Mouse (Mus musculus) cortical plate, adult 2 months (tissue): ENCODE measurements around the gene Ints6.

ENCODE experiments used
- CTCF ChIP-seq: fragments of 200-500 bp; IDR thresholded peaks from 2 replicates; pipeline ENCODE4 v1.5.1; 2011; ENCODE audit warnings: mild to moderate bottlenecking, control low read depth, low read length; ENCODE audit not compliant: insufficient read depth; ENCODE audit errors: extremely low read depth
- POLR2A ChIP-seq: fragments of 200-500 bp; IDR thresholded peaks from 2 replicates; pipeline ENCODE4 v1.6.1; 2011; ENCODE audit warnings: mild to moderate bottlenecking, low read length, control low read depth; ENCODE audit not compliant: insufficient read depth; ENCODE audit errors: extremely low read depth

GRCm38 (mm10) chr14:62758714-62759113, 2.3 kb downstream of the Ints6 start:
- TF ChIP-seq CTCF (no peak), POLR2A (no peak)
